Mouse (Mus musculus) cerebellum, postnatal 4 days (tissue): ENCODE measurements at regions not wholly inside any gene's neighbourhood (a gene's known extent, or its start where the extent isn't known, plus 50 kb on each side); places are given as distances from the start of the nearest gene placed in this dataset.

ENCODE experiments used
- DNase-seq, 2 experiments: peaks; one replicate each; pipeline ENCODE4 v3.0.0; 2022; ENCODE audit warnings: low spot score in 2 of 2, mixed read lengths in 1 of 2

DNA sequence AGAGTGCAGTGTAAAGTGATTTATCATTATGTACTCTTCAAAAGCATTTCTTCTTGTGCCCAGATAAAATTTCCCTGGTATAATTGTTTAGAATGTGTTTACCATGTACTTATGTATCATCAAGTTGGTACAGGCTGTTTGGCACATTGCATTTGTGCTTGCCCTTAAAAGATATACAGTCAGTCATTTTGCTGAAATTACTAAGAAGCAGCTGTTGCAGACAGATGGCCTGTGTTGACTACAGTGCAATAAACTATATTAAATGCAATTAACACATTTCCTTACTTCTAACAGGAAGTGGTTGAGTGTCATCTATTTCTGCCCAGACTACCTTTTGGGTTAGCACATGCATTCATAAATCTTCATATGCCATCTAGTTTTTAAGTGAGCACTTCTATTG lies 954.9 kb upstream of the 4931408C20Rik start:
- no peak for DNase-seq

DNA sequence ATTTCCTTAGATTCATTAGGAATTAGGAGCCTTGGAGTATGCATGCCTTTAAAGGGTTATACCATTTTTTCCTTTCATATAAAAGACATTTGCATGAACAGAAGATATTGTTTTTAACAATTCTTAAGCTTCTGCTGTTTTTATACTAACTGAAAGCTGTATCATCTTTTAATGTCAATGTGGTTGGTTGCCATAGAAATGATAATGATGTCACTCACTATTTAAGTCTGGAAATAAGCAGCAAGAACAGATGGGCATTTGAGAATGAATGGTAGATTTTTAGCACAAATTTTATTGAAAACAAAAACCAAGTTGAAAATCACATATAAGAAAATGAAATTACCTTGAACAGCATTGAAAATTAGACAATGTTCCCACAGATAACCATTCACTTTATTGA lies 941.8 kb upstream of the 4931408C20Rik start:
- no peak for DNase-seq

DNA sequence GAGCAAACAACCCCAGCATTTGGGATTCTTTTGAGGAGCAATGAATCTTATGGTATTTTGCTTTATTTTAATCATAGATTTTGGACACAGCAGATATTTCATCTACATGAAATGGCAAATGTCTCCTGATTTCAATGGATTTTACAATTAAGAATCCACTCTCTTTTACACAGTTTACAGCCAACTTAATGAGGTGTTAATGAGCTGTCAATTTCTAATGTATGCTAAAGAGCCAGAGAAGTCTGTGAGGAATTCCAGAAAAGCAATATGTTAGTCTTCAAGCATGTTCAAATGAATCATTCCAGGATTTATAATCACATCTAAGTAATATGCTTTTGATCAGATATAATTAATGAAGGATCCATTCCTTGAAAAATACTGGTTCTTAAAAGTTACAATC lies 929.0 kb upstream of the 4931408C20Rik start:
- no peak for DNase-seq

DNA sequence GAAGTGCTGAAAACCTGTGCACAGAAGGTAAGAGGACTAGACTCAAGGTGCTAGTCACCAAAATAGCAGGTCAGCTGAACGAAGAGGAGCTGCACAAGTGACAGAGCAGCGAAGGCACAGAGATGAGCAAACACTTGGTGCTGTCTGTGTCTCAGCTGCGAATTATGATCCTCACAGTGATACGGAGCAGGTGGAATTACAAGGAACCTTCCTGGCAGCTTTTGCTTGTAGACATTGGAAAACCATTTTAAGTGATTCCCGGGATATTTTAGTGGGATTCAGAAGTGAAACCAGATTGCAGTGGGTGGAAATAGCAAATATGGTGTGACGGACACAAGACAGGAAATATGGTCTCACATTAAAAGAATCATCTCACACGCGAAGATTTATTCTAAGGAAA lies 921.3 kb upstream of the 4931408C20Rik start:
- DNase-seq, result no peak

DNA sequence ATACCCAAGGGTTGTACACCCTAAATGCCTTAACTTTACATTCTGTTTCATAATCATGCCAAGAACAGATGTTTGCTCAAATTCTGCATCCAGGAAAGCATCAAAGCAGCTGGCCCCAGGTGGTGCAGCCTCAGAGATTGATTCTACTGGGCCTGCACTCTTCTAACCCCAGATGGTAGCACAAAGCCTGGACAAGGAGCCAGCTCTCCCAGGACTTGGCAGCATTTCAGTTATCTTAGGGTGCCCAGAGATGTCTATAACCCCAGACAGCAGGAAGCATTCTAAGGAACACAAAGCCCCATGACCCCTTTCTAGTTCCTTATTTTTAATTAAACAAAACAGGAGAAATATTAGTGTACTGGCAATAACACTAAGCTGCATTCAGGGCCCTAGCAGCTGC lies 891.5 kb upstream of the 4931408C20Rik start:
- DNase-seq, result peak in 1 of 2 experiments; percentile 12

DNA sequence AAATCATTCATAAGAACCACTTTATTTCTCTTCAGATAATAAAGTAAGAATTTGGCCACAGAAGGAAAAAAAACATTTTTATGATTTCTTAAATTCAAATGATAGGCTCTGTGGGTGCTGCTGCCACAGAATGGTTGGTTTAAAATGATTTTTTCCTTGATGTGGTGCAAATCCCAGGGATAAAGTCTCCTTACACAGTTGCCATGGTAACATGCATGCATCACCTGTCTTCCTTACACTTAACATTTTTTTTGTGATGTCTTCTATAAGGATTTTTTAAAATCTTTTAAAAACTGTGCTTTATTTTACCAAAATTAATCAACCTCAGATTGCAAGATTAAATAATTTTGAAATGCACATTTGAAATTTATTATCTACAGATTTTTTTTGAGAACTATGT lies 872.2 kb upstream of the 4931408C20Rik start:
- no peak for DNase-seq

DNA sequence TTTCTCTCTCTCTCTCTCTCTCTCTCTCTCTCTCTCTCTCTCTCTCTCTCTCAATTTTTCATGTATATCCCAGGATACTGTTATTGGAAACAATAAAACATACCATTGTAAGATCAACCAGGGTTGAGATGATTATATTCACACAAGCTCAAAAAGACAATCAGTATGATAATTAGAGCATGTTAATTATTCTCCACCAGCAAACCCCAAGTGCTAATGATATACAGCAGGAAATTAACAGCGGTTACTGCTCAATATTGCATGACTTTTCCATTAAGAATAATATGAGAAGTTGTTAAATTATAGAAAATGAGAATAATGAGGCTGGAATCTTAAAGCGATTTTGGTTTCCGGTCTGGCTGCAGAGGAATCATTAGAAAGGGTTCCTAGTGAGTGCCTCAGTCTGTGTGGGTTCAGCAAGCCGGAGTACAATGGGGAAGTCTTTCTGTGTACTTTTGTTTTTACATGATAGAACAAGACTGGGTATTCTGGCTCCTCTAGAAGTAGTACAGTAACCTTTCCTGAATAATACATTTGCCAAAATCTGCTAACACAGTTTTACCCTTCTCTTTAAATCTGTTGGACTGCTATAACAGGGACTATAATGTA lies 823.6 kb upstream of the 4931408C20Rik start:
- DNase-seq, result no peak

DNA sequence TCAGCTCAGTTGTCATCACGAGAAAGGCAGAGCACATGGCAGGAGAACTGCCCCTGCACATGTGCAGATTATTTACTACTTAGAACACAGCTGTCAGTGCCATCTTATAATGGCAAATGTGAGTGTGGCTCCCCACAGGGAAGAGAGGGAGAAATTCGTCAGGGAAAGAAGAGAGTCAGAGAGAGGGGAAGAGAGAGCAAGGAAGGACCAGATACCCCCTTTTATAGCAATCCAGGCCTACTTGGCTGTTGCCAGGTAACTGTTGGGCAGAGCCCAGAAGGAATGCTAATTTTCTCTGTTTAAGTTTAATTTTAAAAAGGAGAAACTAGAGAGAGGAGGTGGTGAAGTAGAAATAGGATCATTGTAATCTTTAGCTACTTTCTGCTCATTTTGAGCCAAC lies 816.5 kb upstream of the 4931408C20Rik start:
- DNase-seq, result no peak

DNA sequence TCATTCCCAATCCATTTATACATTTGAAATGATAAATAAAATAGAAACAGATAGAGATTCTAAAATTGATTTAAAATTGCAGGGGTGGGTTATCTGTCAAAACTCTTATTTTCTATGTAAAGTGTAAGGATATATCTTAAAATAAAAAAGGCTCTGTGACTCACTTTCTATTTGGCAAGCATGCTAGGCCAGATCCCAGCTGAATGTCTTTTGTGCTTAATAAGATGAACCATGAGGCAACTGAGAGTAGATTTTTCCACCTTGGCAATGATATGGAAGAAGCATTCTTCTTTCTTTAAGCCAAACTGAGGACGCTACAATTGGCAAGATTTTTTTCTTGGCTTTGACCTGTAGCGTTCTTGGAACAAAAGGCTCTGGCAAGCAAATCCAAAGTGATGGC lies 791.7 kb upstream of the 4931408C20Rik start:
- DNase-seq, result no peak

DNA sequence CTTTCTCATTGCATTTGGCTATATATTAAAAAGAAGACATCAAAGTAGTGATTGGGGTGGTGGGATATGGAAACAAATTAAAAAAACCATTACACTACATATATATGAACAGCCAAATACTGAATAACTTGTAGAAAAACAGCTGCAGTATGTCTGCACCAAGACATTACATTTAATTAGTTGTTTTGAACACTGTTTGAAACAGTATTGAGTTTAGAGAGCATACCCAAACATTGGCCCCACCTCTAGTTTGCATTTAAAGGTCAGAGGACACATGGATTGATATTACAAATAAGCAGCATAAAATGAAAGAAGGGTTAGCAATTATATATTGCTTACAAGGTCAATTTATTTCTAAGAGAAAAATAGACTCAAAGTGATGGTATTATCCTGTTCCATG lies 758.8 kb upstream of the 4931408C20Rik start:
- no peak for DNase-seq
